In the genomic region with DNA sequence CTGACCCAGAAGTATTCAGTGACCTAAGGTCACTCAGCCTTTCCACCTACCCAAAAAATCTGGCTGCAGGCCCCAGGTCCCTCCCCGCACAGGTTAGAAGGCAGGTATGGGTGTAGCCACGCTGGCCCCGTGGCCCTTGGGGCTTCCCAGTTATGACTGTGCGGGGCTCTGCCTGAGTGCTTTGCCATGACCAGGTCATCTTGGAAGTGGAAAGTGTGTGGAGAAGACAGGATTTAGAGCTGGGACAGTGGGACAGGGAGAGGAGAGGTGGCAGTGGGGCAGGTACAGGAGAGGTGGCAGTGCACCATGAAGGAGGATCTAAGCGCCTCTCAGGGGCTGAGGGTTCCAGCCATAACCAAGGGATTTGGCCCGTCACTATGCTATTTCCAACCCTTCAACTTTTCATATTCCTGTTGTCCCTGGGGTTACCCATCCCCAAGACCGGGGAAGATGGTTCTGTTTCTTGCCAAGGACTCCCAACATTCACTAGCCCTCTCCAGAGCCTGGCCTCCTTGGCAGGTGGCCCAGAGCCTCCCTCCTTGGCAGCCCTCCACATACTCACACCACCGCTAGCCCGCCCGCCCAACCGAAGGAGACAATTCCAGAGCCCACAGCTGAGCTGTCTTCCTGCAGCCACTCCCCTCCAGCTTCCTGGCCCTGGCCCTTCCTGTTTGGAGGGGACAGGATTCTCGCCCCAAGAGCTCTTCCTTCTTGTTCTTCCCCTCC, we compare ENCODE assay signal across 7 mouse cellular contexts. TPM values are rescaled to one million over a fixed set of nuclear protein-coding genes. Genes with fewer than 3 reads are reported as not detected.
A peak's percentile ranks its signal among the peaks of the same experiment; 100 is the strongest.
DNase-seq lines count a peak whose midpoint lies in the region; ATAC-seq and TF ChIP-seq lines count a peak whose summit lies in the region.

No protein-coding gene starts in this region.

- in situ Hi-C loops in Patski (cut with MboI; ENCODE audit: low pct_unique_long_range_greater_than_20kb), result loop anchor here (5.0 kb wide), 3 partner anchors 32 to 197 kb away; no protein-coding TSS in a partner anchor

- ATAC-seq in Patski, result peak; percentile 60
- no peak for ATAC-seq in kidney, embryonic 14.5 days (ENCODE audit: low FRiP score, low TSS enrichment)
- no peak for ATAC-seq in liver, embryonic 13.5 days (ENCODE audit: low read depth)

- WGBS in kidney, embryonic 14.5 days, result 68% methylated on average over 12 of the region's 12 CpGs
- WGBS in liver, embryonic 13.5 days (ENCODE audit: insufficient replicate concordance), result 76% methylated on average over 12 of the region's 12 CpGs

- H3K4me3 ChIP-seq in kidney, embryonic 14.5 days (ENCODE audit: low read length), result no peak overlapping the region
- no peak overlapping the region for H3K4me3 ChIP-seq in liver, embryonic 13.5 days (replicated peaks)

- peak overlapping the region; percentile 73; the same call in 1 of the 2 replicates for H3K27ac ChIP-seq in kidney, embryonic 14.5 days (ENCODE audit: low read depth, low read length)
- peak overlapping the region; percentile 53; the same call in 1 of the 2 replicates for H3K27ac ChIP-seq in liver, embryonic 13.5 days

- POLR2A ChIA-PET in Patski (lab: Charles Lee), result interaction anchor here (0.7 to 4.0 kb wide), 5 partner anchors 23 to 128 kb away, joined by 3 to 22 read pairs (median 3); a partner anchor contains a TSS

- H3K9me3 ChIP-seq in kidney, embryonic 14.5 days (ENCODE audit: control insufficient read depth, low read length), result no peaks in the 10 kb centered on the region
- H3K9me3 ChIP-seq in liver, embryonic 13.5 days (replicated peaks), result no peaks in the 10 kb centered on the region

- H3K4me2 ChIP-seq in kidney, embryonic 14.5 days (replicated peaks; ENCODE audit: low read depth, low read length), result no peak overlapping the region
- H3K4me2 ChIP-seq in liver, embryonic 13.5 days, result no peak overlapping the region

- peak; percentile 82 for DNase-seq in Patski (ENCODE audit: low read depth, low spot score)
- DNase-seq in adrenal gland, postnatal 25 days, result peak; percentile 81
- DNase-seq in heart, adult 18-20 months, result peak; percentile 91 to 94
- no peak for DNase-seq in liver, embryonic 13.5 days
- DNase-seq in ovary, postnatal 36 days (ENCODE audit: low spot score), result peak; percentile 90
- DNase-seq in embryo, embryonic 10.5 days (ENCODE audit: low spot score), result no peak

- CTCF ChIA-PET in Patski (lab: Charles Lee), result interaction anchor here (0.7 to 5.8 kb wide), 5 partner anchors 31 to 90 kb away, joined by 3 to 41 read pairs (median 3); a partner anchor contains a TSS

- no peaks in the 10 kb centered on the region for H3K27me3 ChIP-seq in Patski
- H3K27me3 ChIP-seq in kidney, embryonic 14.5 days (ENCODE audit: control insufficient read depth, insufficient read depth, low read length), result no peaks in the 10 kb centered on the region
- H3K27me3 ChIP-seq in liver, embryonic 13.5 days, result no peaks in the 10 kb centered on the region

- peaks cover 35% of the 10 kb centered on the region for H3K4me1 ChIP-seq in kidney, embryonic 14.5 days (ENCODE audit: control insufficient read depth, insufficient read depth, low read length)
- peaks cover 44% of the 10 kb centered on the region for H3K4me1 ChIP-seq in liver, embryonic 13.5 days (replicated peaks)

- TF ChIP-seq CTCF in Patski (IDR thresholded peaks at IDR 0.05), result no peak

- no peak overlapping the region for H3K9ac ChIP-seq in kidney, embryonic 14.5 days (ENCODE audit: low read depth, low read length)
- no peak overlapping the region for H3K9ac ChIP-seq in liver, embryonic 13.5 days

- peaks cover 39% of the 10 kb centered on the region for H3K36me3 ChIP-seq in kidney, embryonic 14.5 days (ENCODE audit: control insufficient read depth, insufficient read depth, low read length)
- peaks cover 6% of the 10 kb centered on the region; the same call in 1 of the 2 replicates for H3K36me3 ChIP-seq in liver, embryonic 13.5 days

RNA-seq across cellular contexts. Expression of a gene that starts 13.3 kb away (rescaled TPM):
- 39.7 TPM for polyA plus RNA-seq in Patski (2021)
- total RNA-seq in adrenal gland, postnatal 25 days (2021), result 7.7 and 8.8 TPM in 2 replicates
- 1 to 10 TPM; 3.8 to 4.1 TPM for total RNA-seq in heart, adult 18-20 months (2021)
- 24.2 and 29.4 TPM in 2 replicates for polyA plus RNA-seq in kidney, embryonic 14.5 days (2014; fragmentation: Nextera tagmentation; extraction: Ambion mirVana)
- 3.5 TPM in 2 replicates for polyA plus RNA-seq in liver, embryonic 13.5 days (2015; fragmentation: Nextera tagmentation; extraction: Ambion mirVana)

RNA-seq across cellular contexts. Expression of a gene that starts 18.9 kb away (rescaled TPM):
- not detected for polyA plus RNA-seq in Patski (2021)
- total RNA-seq in adrenal gland, postnatal 25 days (2021), result 0.33 and 0.76 TPM in 2 replicates
- under 1 TPM in 1 of 2 experiments, not detected in 1; 0.41 TPM for total RNA-seq in heart, adult 18-20 months (2021)
- not detected in 2 replicates for polyA plus RNA-seq in kidney, embryonic 14.5 days (2014; fragmentation: Nextera tagmentation; extraction: Ambion mirVana)
- polyA plus RNA-seq in liver, embryonic 13.5 days (2015; fragmentation: Nextera tagmentation; extraction: Ambion mirVana), result 0.43 and 0.52 TPM in 2 replicates

RNA-seq across cellular contexts. Expression of a gene that starts 28.5 kb away (rescaled TPM):
- polyA plus RNA-seq in Patski (2021), result 46.4 TPM
- total RNA-seq in adrenal gland, postnatal 25 days (2021), result 8.8 and 15.3 TPM in 2 replicates
- 10 to 100 TPM; 11.9 to 16.6 TPM for total RNA-seq in heart, adult 18-20 months (2021)
- polyA plus RNA-seq in kidney, embryonic 14.5 days (2014; fragmentation: Nextera tagmentation; extraction: Ambion mirVana), result 14.6 and 20.6 TPM in 2 replicates
- polyA plus RNA-seq in liver, embryonic 13.5 days (2015; fragmentation: Nextera tagmentation; extraction: Ambion mirVana), result 9.3 and 9.8 TPM in 2 replicates

RNA-seq across cellular contexts. Expression of a gene that starts 47.4 kb away (rescaled TPM):
- polyA plus RNA-seq in Patski (2021), result 110 TPM
- total RNA-seq in adrenal gland, postnatal 25 days (2021), result 62.1 and 66.2 TPM in 2 replicates
- 10 to 100 TPM; 62.3 to 65.6 TPM for total RNA-seq in heart, adult 18-20 months (2021)
- 183 and 185 TPM in 2 replicates for polyA plus RNA-seq in kidney, embryonic 14.5 days (2014; fragmentation: Nextera tagmentation; extraction: Ambion mirVana)
- 94.5 and 95.3 TPM in 2 replicates for polyA plus RNA-seq in liver, embryonic 13.5 days (2015; fragmentation: Nextera tagmentation; extraction: Ambion mirVana)

Comparison
In these comparisons a context has a peak if more than half of its experiments do, and no peak if none do; other contexts are left out.
1. DNase-seq: peak in Patski (single experiment), adrenal gland, postnatal 25 days (single experiment), heart, adult 18-20 months (2 of 2) and ovary, postnatal 36 days (single experiment); none in liver, embryonic 13.5 days (single experiment) and embryo, embryonic 10.5 days (single experiment).